Mouse (Mus musculus): ENCODE data around the gene Ppp1r9b. TPM values are rescaled to one million over a fixed set of nuclear protein-coding genes. Genes with fewer than 3 reads are reported as not detected.

Gene Ppp1r9b
- polyA plus RNA-seq, 1 experiment = 29.4 TPM

GRCm38 (mm10) chr11:94976199-94976598 lies 14.6 kb upstream of the Ppp1r9b start, which contains the start of gene Sgca:
Sgca (minus strand) TSS chr11:94976327.
- no peaks in the 10 kb centered on the region; the same call in 1 of the 2 replicates for H3K27me3 ChIP-seq (ENCODE audit: control insufficient read depth, insufficient read depth, low read length)
- H3K27ac ChIP-seq (ENCODE audit: insufficient read depth, low read depth, low read length) = no peak within 1 kb of the TSS
- WGBS = 72% methylated on average over 5 of the region's 5 CpGs
- no peaks in the 10 kb centered on the region for H3K4me1 ChIP-seq (ENCODE audit: control insufficient read depth, insufficient read depth, insufficient read length, low read length)
- no peak within 1 kb of the TSS for H3K4me3 ChIP-seq (ENCODE audit: low read depth, low read length)
- no peak for TF ChIP-seq POLR2A (IDR thresholded peaks at IDR 0.05; ENCODE audit: low read depth, low read length)
- no peak for TF ChIP-seq CTCF (IDR thresholded peaks at IDR 0.05; ENCODE audit: extremely low read depth, insufficient read length, insufficient replicate concordance, low read depth, low read length)
- H3K36me3 ChIP-seq (ENCODE audit: control insufficient read depth, insufficient read depth, low read length) = no peaks in the 10 kb centered on the region

GRCm38 (mm10) chr11:94978178-94978915 lies 12.5 kb upstream of the Ppp1r9b start:
- H3K4me3 ChIP-seq (ENCODE audit: low read depth, low read length) = no peak overlapping the region
- no peaks in the 10 kb centered on the region for H3K36me3 ChIP-seq (ENCODE audit: control insufficient read depth, insufficient read depth, low read length)
- H3K27me3 ChIP-seq (ENCODE audit: control insufficient read depth, insufficient read depth, low read length) = no peaks in the 10 kb centered on the region
- TF ChIP-seq POLR2A (IDR thresholded peaks at IDR 0.05; ENCODE audit: low read depth, low read length) (no peak), CTCF (IDR thresholded peaks at IDR 0.05; ENCODE audit: extremely low read depth, insufficient read length, insufficient replicate concordance, low read depth, low read length) (no peak)
- no peak overlapping the region for H3K27ac ChIP-seq (ENCODE audit: insufficient read depth, low read depth, low read length)
- no peaks in the 10 kb centered on the region for H3K4me1 ChIP-seq (ENCODE audit: control insufficient read depth, insufficient read depth, insufficient read length, low read length)
- 40% methylated on average over 9 of the region's 9 CpGs for WGBS

- TF ChIP-seq POLR2A (IDR thresholded peaks at IDR 0.05; ENCODE audit: low read depth, low read length) (no peak), CTCF (IDR thresholded peaks at IDR 0.05; ENCODE audit: extremely low read depth, insufficient read length, insufficient replicate concordance, low read depth, low read length) (peak; percentile 98; the same call in 1 of the 2 replicates)
- Histone ChIP-seq H3K36me3 (ENCODE audit: control insufficient read depth, insufficient read depth, low read length) (no peaks in the 10 kb centered on the region), H3K27me3 (ENCODE audit: control insufficient read depth, insufficient read depth, low read length) (no peaks in the 10 kb centered on the region), H3K4me1 (ENCODE audit: control insufficient read depth, insufficient read depth, insufficient read length, low read length) (no peaks in the 10 kb centered on the region), H3K27ac (ENCODE audit: insufficient read depth, low read depth, low read length) (no peak overlapping the region), H3K4me3 (ENCODE audit: low read depth, low read length) (peak overlapping the region; percentile 25)
- under 1% methylated on average over 20 of the region's 20 CpGs for WGBS
These were observed 11.9 kb upstream of the Ppp1r9b start for GRCm38 (mm10) chr11:94978947-94979346.

DNA sequence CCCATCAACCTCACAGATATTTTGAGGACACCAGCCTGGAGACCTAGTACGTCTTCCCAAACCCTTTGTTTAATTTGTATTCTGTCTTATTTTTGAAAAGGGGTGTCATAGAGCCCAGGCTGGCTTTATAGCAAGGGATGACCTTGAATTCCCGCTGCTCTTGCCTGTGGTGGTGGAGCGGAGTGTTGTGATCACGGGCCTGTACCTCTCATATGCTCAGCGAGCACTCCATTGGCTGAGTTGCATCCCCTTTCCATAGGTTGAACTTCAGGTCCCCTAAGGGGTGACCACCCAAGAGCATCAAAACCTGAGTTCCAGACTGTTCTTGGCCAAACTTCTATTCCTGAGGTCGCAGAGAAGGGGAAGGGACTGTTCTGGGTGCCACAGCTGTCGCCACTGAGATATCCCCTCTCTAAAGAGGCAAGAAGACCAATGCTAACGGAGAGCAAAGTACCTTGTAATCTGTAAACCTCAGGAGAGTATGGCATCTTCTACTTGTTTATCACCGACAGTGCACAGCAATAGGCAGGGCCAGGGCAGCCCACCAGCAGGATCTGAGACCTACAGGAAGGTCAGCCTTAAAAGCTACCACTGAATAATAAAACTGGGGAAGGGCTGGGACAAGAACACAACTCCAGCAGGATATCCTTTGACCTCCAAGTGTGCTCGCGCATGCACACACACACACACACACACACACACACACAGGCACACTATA lies 11.2 kb upstream of the Ppp1r9b start:
- H3K4me3 ChIP-seq (ENCODE audit: low read depth, low read length) = no peak overlapping the region
- H3K4me1 ChIP-seq (ENCODE audit: control insufficient read depth, insufficient read depth, insufficient read length, low read length) = no peaks in the 10 kb centered on the region
- WGBS = 80% methylated on average over 11 of the region's 11 CpGs
- H3K27me3 ChIP-seq (ENCODE audit: control insufficient read depth, insufficient read depth, low read length) = no peaks in the 10 kb centered on the region
- no peak overlapping the region for H3K27ac ChIP-seq (ENCODE audit: insufficient read depth, low read depth, low read length)
- TF ChIP-seq CTCF (IDR thresholded peaks at IDR 0.05; ENCODE audit: extremely low read depth, insufficient read length, insufficient replicate concordance, low read depth, low read length) (no peak), POLR2A (IDR thresholded peaks at IDR 0.05; ENCODE audit: low read depth, low read length) (no peak)
- H3K36me3 ChIP-seq (ENCODE audit: control insufficient read depth, insufficient read depth, low read length) = no peaks in the 10 kb centered on the region

GRCm38 (mm10) chr11:94985140-94985539 lies 5.7 kb upstream of the Ppp1r9b start:
- H3K4me3 ChIP-seq (ENCODE audit: low read depth, low read length) = no peak overlapping the region
- no peak overlapping the region for H3K27ac ChIP-seq (ENCODE audit: insufficient read depth, low read depth, low read length)
- no peaks in the 10 kb centered on the region for H3K27me3 ChIP-seq (ENCODE audit: control insufficient read depth, insufficient read depth, low read length)
- peaks cover 10% of the 10 kb centered on the region; the same call in 1 of the 2 replicates for H3K4me1 ChIP-seq (ENCODE audit: control insufficient read depth, insufficient read depth, insufficient read length, low read length)
- WGBS = 29% methylated on average over 1 of the region's 1 CpGs
- no peak for TF ChIP-seq CTCF (IDR thresholded peaks at IDR 0.05; ENCODE audit: extremely low read depth, insufficient read length, insufficient replicate concordance, low read depth, low read length)
- TF ChIP-seq POLR2A (IDR thresholded peaks at IDR 0.05; ENCODE audit: low read depth, low read length) = no peak
- no peaks in the 10 kb centered on the region for H3K36me3 ChIP-seq (ENCODE audit: control insufficient read depth, insufficient read depth, low read length)

DNA sequence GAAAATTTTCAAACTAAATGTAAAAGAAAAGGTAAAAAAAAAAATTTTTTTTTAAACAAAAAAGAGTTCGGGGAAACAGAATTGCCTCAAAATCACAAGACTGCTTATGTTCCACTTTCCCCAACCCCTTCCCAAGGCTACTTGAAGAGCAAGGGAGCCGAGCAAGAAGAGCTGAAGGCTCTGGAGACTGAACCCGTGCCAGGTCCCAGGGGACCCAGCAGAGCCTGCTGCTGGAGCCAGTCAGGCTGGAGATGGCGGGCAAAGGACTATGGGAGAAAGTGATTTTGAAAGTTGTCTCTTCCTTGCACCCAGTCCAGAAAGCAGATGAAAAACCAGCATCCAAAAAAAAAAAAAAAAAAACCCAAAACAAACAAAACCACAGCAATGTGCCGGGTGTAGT lies 5.0 kb upstream of the Ppp1r9b start:
- H3K36me3 ChIP-seq (ENCODE audit: control insufficient read depth, insufficient read depth, low read length) = no peaks in the 10 kb centered on the region
- peaks cover 11% of the 10 kb centered on the region; the same call in 1 of the 2 replicates for H3K4me1 ChIP-seq (ENCODE audit: control insufficient read depth, insufficient read depth, insufficient read length, low read length)
- H3K4me3 ChIP-seq (ENCODE audit: low read depth, low read length) = no peak overlapping the region
- TF ChIP-seq POLR2A (IDR thresholded peaks at IDR 0.05; ENCODE audit: low read depth, low read length) (no peak), CTCF (IDR thresholded peaks at IDR 0.05; ENCODE audit: extremely low read depth, insufficient read length, insufficient replicate concordance, low read depth, low read length) (no peak)
- no peak overlapping the region for H3K27ac ChIP-seq (ENCODE audit: insufficient read depth, low read depth, low read length)
- H3K27me3 ChIP-seq (ENCODE audit: control insufficient read depth, insufficient read depth, low read length) = no peaks in the 10 kb centered on the region
- WGBS = 71% methylated on average over 5 of the region's 5 CpGs

DNA sequence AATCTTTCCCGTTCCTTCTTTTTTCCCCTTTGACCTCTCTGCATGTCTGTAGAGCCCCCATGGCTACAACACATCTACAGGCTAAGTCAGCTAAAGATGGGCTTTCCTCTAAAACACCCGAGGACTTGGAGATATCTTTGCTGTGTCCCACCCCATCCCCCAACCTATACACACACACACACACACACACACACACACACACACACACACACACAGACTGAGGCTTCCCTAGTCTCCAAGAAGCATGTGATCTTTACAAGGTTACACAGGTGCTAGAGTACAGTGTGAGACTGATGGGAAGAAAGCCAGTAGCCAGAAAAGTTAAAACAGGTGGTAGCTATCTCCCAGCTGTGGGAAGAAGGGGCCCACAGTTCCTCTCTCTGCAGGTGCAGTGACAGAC lies 4.4 kb upstream of the Ppp1r9b start:
- Histone ChIP-seq H3K27ac (ENCODE audit: insufficient read depth, low read depth, low read length) (no peak overlapping the region), H3K36me3 (ENCODE audit: control insufficient read depth, insufficient read depth, low read length) (no peaks in the 10 kb centered on the region), H3K4me1 (ENCODE audit: control insufficient read depth, insufficient read depth, insufficient read length, low read length) (peaks cover 11% of the 10 kb centered on the region; the same call in 1 of the 2 replicates), H3K27me3 (ENCODE audit: control insufficient read depth, insufficient read depth, low read length) (no peaks in the 10 kb centered on the region), H3K4me3 (ENCODE audit: low read depth, low read length) (no peak overlapping the region)
- 30% methylated on average over 2 of the region's 2 CpGs for WGBS
- TF ChIP-seq CTCF (IDR thresholded peaks at IDR 0.05; ENCODE audit: extremely low read depth, insufficient read length, insufficient replicate concordance, low read depth, low read length) (no peak), POLR2A (IDR thresholded peaks at IDR 0.05; ENCODE audit: low read depth, low read length) (no peak)
